Mouse (Mus musculus) layer of hippocampus, adult 2 months (tissue): ENCODE measurements at regions not wholly inside any gene's neighbourhood (a gene's known extent, or its start where the extent isn't known, plus 50 kb on each side); places are given as distances from the start of the nearest gene placed in this dataset.
"Not testable (repeated sequence)": the region's sequence is repeated elsewhere in the genome, so short reads cannot be mapped to it uniquely, and the experiment has no call there.

Source experiments
- DNase-seq, 2 experiments: peaks; one replicate each; pipeline ENCODE4 v3.0.0; 2022; ENCODE audit warnings: low spot score in 2 of 2
- H3K27ac ChIP-seq: fragments of 200-600 bp; 2 replicates; pipeline ENCODE4 v1.8.1; 2022
- H3K4me3 ChIP-seq: fragments of 200-600 bp; 2 replicates; pipeline ENCODE4 v1.8.1; 2022; ENCODE audit warnings: mild to moderate bottlenecking
- CTCF ChIP-seq: fragments of 200-600 bp; conservative IDR thresholded peaks from 2 replicates; pipeline ENCODE4 v1.8.1; 2022; ENCODE audit warnings: antibody characterized with exemption, mild to moderate bottlenecking, moderate library complexity

DNA sequence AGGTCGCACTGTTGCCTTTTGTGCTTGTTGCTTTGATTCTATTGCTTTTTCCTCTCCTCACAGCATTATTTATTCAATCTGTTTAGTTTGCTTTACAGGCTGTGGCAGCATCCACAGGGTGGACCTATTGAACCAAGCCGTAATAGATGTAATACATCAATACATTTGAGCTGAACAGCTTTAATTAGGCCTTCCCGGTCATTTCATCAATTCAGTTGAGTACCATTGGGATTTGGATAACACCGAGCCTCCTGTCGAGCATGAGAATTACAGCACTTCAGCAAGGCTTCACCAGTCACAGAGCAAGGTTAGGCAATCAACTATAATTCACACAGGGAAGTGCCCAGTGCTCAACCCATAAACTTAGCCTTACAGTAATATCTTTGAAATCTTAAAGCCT lies 1701.8 kb downstream of the Olfm4 start:
- TF ChIP-seq CTCF: no peak
- H3K27ac ChIP-seq: no peak overlapping the region
- no peak for DNase-seq

DNA sequence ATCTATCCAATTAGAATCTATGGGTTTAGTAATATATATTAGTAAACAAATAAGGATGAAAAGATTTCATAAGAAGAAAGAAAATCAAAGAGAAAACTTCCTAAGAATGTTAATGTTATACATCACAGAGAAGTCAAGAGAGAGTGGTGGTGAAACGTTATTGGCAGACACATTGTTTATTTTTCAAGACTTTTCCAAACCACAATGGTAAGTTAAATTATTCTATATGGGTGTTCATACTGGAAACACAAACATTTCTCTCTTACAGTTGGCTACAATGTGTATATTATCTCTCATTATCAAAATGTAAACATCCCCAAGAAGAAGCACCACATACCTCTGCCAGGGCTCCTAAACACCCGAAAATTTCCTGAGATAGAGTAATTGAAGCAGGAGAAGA lies 1708.4 kb downstream of the Olfm4 start:
- not testable (repeated sequence) for H3K4me3 ChIP-seq, H3K27ac ChIP-seq, DNase-seq

More for the DNA sequence above, 1701.8 kb downstream of the Olfm4 start:
- no peak overlapping the region for H3K4me3 ChIP-seq

DNA sequence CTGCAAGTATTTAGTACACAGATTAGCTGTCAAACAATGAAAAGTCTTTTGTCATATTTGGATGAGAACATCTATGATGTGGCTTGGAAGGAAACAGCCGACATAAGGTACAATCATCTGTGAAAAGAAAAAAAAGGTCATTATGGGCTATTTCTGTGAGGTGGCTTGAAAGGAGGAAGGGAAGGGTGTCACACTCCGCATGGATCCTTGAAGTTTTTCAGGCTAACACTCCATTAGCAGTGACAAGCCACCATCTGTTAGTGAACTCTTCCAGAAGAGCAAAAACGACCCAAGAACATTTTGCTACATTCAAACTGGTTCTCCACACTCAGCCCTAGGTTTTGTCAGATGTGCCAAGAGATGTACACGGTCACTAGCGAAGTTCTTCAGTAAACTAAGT lies 1732.2 kb downstream of the Olfm4 start:
- Histone ChIP-seq H3K4me3 (no peak overlapping the region), H3K27ac (no peak overlapping the region; the same call in 1 of the 2 replicates)
- TF ChIP-seq CTCF: no peak
- DNase-seq: peak in 1 of 2 experiments; percentile 9
